Mouse (Mus musculus) gastrocnemius, postnatal 14 days (tissue): ENCODE data around the gene Znrd1. TPM values are rescaled to one million over a fixed set of nuclear protein-coding genes. Genes with fewer than 3 reads are reported as not detected.

Source experiments
- DNase-seq: peaks from one replicate; pipeline ENCODE4 v3.0.0; 2021; ENCODE audit warnings: mixed read lengths
- intact Hi-C: fragments of 180-260 bp; cut with DNase I; formaldehyde crosslinking; loops from one replicate; pipeline ENCODE4 v1.15.1; 2025; ENCODE audit warnings: low total_unique reads
- total RNA-seq, 2 experiments: library from RNA; stranded (reverse); gene quantifications; 2 replicates each; pipeline ENCODE4 v1.2.3; 2021

The Znrd1 gene
- total RNA-seq, 2 experiments from 2014 or later, result 15.6 to 17.3 TPM

- intact Hi-C loops, result no loop called here
- DNase-seq, result no peak
Observed at GRCm38 (mm10) chr17:36931806-36932205, 26.6 kb downstream of the Znrd1 start.

GRCm38 (mm10) chr17:36931130-36931529 is 27.2 kb downstream of the Znrd1 start:
- intact Hi-C loops, result no loop called here

GRCm38 (mm10) chr17:36930233-36930632 is 28.1 kb downstream of the Znrd1 start:
- intact Hi-C loops, result no loop called here
- no peak for DNase-seq

More at GRCm38 (mm10) chr17:36931130-36931529, 27.2 kb downstream of the Znrd1 start:
- no peak for DNase-seq

- intact Hi-C loops, result no loop called here
- no peak for DNase-seq
Observed at GRCm38 (mm10) chr17:36929236-36929932, 29.0 kb downstream of the Znrd1 start.

- intact Hi-C loops, result no loop called here
- no peak for DNase-seq
Observed at GRCm38 (mm10) chr17:36927496-36928120, 30.8 kb downstream of the Znrd1 start.

- intact Hi-C loops, result no loop called here
- DNase-seq, result no peak
Observed at GRCm38 (mm10) chr17:36923491-36923890, 34.9 kb downstream of the Znrd1 start.

GRCm38 (mm10) chr17:36922715-36923114 is 35.6 kb downstream of the Znrd1 start:
- no peak for DNase-seq
- intact Hi-C loops, result no loop called here

GRCm38 (mm10) chr17:36920239-36920638 is 38.1 kb downstream of the Znrd1 start:
- intact Hi-C loops, result no loop called here

GRCm38 (mm10) chr17:36915076-36915475 is 43.3 kb downstream of the Znrd1 start:
- peak; percentile 38 for DNase-seq
- intact Hi-C loops, result loop anchor here (5.0 kb wide), 1 partner anchor 82 kb away; no protein-coding TSS in a partner anchor

More at GRCm38 (mm10) chr17:36920239-36920638, 38.1 kb downstream of the Znrd1 start:
- no peak for DNase-seq

GRCm38 (mm10) chr17:36914108-36914507 is 44.3 kb downstream of the Znrd1 start:
- DNase-seq, result peak; percentile 77

GRCm38 (mm10) chr17:36912031-36912430 is 46.3 kb downstream of the Znrd1 start:
- no peak for DNase-seq
- intact Hi-C loops, result no loop called here

More at GRCm38 (mm10) chr17:36914108-36914507, 44.3 kb downstream of the Znrd1 start:
- intact Hi-C loops, result no loop called here

GRCm38 (mm10) chr17:36909802-36910201 is 48.6 kb downstream of the Znrd1 start:
- no peak for DNase-seq
- intact Hi-C loops, result no loop called here

- intact Hi-C loops, result no loop called here
Observed at GRCm38 (mm10) chr17:36908235-36908634, 50.1 kb downstream of the Znrd1 start.

More at GRCm38 (mm10) chr17:36908235-36908634, 50.1 kb downstream of the Znrd1 start:
- DNase-seq, result no peak

Other genes starting within 250 kb of the Znrd1 start
- not detected for gene H2-M10.5, start 185.6 kb downstream of the Znrd1 start, total RNA-seq
- gene H2-M10.6, start 146.4 kb downstream of the Znrd1 start, total RNA-seq, result not detected
- 10 to 100 TPM; 14.7 to 15.7 TPM for gene Trim26, start 121.4 kb downstream of the Znrd1 start, total RNA-seq
- not detected for gene Trim15, start 91.3 kb downstream of the Znrd1 start, total RNA-seq
- gene Trim10, start 89.0 kb downstream of the Znrd1 start, total RNA-seq, result not detected
- not detected for gene Trim40, start 68.4 kb downstream of the Znrd1 start, total RNA-seq
- not detected for gene Trim31, start 60.4 kb downstream of the Znrd1 start, total RNA-seq
- not detected for gene Rnf39, start 15.6 kb downstream of the Znrd1 start, total RNA-seq
- gene Ppp1r11, start 6.8 kb downstream of the Znrd1 start, total RNA-seq, result 10 to 100 TPM; 63.5 to 67.7 TPM
- gene Znrd1as, start within 50 bp of the Znrd1 start, total RNA-seq, result 10 to 100 TPM in 1 of 2 experiments, 1 to 10 TPM in 1; 9.3 to 11.4 TPM
- gene 2410137M14Rik, start 22.7 kb upstream of the Znrd1 start, total RNA-seq, result under 1 TPM in 1 of 2 experiments, not detected in 1; 0.25 TPM
- gene H2-M5, start 31.0 kb upstream of the Znrd1 start, total RNA-seq, result not detected
- gene Zfp57, start 42.6 kb upstream of the Znrd1 start, total RNA-seq, result 1 to 10 TPM in 1 of 2 experiments, under 1 TPM in 1; 0.74 to 1.5 TPM
- gene Mog, start 64.8 kb upstream of the Znrd1 start, total RNA-seq, result not detected
- 10 to 100 TPM in 1 of 2 experiments, 1 to 10 TPM in 1; 9.8 to 10.3 TPM for gene Gabbr1, start 87.4 kb upstream of the Znrd1 start, total RNA-seq
- gene Olfr90, start 129.9 kb upstream of the Znrd1 start, total RNA-seq, result not detected
- gene Olfr91, start 139.7 kb upstream of the Znrd1 start, total RNA-seq, result not detected
- gene Olfr92, start 161.5 kb upstream of the Znrd1 start, total RNA-seq, result not detected
- gene Olfr93, start 202.9 kb upstream of the Znrd1 start, total RNA-seq, result not detected
- not detected for gene Ubd, start 235.3 kb upstream of the Znrd1 start, total RNA-seq
- gene Olfr94, start 242.4 kb upstream of the Znrd1 start, total RNA-seq, result not detected